Mouse (Mus musculus) brain, embryonic 18.5 days (tissue): ENCODE results near the gene Ubxn7.
"Not testable (repeated sequence)": the region's sequence is repeated elsewhere in the genome, so short reads cannot be mapped to it uniquely, and the experiment has no call there.

Source experiments
- DNase-seq: peaks from one replicate; pipeline ENCODE4 v3.0.0-alpha.2; 2012; ENCODE audit warnings: low read depth, low spot score

Gene Ubxn7

DNA sequence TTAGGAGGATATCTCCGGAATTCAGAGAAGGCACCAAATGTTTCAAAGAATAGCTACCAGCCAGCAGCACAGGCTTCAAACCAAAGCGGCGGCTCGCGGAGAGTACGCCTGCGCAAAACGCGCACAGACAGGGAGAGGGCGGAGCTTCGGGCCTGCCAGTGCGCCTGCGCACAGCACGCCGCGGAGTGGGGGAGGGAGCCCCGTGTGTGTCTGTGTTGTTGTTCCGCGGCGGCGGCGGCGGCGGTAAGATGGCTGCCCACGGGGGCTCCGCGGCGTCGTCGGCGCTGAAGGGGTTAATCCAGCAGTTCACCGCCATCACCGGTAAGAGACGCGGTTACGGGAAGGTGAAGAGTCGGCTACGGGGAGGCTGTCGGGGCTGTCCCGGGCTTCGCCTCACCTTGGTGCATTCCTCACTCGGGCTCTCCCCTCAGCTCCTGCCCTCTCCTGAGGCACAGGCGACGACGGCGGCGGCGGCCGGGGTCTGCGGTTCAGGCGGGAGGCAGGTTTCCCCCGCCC lies at the start of gene Ubxn7:
Gene Ubxn7 (plus strand): TSS at position 218 of the 516 bp plus-strand sequence.
- peak; percentile 90 for DNase-seq

DNA sequence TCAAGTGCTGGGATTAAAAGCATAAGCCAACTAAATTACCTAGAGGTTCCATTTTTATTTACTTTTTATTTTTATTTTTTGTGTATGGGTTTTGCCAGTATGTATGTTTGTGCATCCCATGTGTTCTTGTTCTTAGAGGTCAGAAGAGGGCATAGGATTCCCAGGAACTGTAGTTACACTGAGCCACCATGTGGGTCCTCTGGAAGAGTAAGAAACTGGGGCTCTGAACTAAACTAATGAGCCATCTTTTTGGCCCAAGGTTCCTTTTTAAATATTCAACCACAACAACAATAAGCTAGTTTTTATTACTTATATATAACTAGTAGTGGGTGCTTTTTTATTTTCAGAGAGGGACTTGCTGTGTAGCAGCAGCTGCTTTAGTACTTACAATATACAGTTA lies 49.4 kb upstream of the Ubxn7 start:
- no peak for DNase-seq

DNA sequence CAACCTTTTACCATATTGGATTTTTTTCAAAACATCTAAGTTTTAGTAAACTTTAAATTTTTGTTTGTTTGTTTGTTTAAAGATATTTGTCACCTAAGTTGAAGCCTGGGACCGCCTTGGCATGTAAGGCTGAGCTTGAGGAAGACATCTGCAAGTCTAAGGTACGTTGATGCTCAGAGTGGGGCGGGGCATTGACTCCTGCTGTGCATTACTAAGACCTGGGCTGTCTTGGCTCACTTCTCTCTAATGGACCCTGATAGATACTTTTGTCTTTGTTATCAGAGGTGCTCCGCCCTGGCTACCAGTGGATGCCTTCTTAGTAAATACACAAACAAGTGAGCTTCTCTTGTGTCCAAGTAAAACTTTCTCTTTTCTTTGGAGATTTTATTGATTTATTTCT lies 40.2 kb upstream of the Ubxn7 start:
- DNase-seq: no peak

DNA sequence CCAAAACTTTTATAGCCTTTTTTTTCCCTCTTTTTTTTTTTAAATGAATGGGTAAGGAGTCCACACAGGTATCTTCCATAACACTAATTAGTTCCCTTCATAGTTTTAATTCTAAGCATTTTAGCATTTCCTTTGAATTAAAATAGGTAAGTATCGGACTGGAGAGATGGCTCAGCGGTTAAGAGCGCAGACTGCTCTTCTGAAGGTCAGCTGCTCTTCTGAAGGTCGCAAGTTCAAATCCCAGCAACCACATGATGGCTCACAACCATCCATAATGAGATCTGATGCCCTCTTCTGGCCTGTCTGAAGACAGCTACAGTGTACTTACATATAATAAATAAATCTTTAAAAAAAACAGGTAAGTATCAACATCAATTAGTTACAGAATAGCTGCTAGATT lies 32.4 kb upstream of the Ubxn7 start:
- DNase-seq: not testable (repeated sequence)

DNA sequence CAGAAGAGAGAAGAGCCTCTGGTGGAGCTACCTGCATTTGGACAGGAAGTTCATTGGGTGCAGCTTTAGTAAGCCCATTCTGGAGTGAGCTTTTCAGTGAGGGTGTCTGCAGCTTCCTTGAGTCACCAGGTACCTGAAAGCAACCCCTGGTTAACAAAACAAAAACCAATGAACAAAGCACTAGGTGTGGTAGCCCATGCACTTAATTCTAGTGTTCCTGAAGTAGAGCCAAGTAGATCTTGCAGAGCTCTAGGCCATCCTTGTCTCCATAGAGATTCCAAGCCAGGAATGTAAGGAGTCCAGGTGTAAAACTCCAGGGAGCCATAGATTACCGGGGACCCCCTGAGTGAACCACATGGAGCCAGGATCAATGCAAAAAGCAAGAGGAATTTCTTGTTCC lies 29.0 kb upstream of the Ubxn7 start:
- no peak for DNase-seq

DNA sequence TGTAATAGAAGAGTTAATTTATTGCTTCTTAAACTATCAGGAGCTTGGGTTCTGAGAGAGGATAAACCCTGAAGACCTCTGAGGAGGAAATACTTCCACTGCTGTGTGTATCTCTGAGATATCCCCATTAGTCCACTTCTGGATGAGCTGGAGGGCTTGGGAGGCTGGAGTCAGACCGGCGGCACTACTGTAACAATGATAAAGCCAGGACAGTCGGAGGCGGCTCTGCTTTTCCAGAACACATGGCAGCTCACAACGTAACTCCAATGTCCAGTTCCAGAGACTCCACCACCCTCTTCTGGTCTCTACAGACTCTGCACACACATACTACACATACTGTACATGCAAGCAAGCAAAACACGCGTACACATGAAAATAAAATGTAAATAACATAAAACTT lies 28.2 kb upstream of the Ubxn7 start:
- no peak for DNase-seq

DNA sequence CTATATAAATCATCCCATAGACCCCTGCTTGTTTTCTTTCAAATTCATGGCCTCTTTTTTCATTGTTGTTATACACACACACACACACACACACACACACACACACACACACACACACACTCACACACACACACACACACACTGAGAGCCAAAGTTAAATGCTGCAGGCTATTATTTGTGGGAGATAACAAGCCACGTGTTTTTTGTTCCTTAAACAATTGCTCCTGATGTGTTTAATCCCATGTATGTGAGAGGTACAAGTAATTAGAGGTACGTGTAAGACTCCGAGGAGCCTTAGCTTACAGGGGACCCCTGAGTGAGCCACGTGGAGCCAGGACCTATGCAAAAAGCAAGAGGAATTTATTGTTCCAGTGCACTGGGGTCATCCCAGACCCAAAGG lies 20.1 kb upstream of the Ubxn7 start:
- no peak for DNase-seq

DNA sequence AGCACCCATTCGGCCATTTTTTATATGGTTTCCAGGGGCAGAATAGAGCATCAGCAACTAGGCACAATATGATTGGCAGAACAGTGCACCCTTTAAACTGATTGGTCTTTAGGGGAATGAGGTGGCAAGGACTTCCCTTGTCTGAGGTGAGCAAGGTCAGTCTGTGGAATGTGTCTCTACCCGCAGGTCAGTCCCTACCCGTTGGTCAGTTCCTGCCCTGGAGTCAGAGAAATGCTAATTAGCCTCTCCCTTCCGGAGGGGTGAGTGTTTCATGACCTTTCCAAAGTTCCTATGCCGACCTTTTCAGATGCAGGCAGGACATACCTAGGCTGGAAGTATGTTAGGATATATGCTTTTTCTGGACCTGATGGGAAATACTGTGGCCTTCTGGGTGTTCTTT lies 19.7 kb upstream of the Ubxn7 start:
- no peak for DNase-seq

DNA sequence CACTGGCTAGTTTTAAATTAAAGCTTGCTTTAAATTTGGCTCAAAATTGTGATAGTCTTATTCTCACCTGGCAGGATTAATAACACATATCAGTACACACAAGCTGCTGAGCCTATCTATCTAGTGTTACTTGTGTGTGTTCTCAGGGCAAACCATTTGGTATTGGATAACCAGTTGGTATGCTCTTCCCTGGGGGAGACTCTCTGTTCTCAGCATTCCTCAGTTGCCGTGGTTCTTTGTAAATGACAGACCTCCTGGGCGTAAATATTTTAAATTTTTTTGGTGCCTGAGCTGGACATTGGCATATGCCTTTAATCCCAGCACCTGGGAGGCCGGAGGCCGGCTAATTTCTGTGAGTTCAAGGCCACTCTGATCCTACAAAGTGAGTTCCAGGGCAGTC lies 19.2 kb upstream of the Ubxn7 start:
- no peak for DNase-seq

DNA sequence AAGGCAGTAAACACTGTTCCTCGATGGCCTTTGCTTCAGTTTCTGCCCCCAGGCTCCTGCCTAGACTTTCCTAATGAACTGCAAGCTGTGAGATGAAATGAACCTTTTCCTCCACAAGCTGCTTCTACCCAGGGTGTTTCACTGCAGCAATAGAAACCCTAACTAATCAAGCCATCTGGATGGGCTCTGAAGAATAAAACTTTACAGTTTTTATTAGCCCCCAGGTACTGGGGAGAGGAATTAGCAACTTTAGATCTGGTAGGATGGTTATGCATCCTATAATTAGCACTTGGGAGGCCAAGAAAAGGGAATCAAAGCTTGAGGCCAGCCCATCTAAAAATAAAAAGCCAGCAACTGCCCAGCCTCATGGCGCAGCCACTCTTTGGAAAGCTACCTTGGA lies 15.5 kb upstream of the Ubxn7 start:
- DNase-seq: no peak

DNA sequence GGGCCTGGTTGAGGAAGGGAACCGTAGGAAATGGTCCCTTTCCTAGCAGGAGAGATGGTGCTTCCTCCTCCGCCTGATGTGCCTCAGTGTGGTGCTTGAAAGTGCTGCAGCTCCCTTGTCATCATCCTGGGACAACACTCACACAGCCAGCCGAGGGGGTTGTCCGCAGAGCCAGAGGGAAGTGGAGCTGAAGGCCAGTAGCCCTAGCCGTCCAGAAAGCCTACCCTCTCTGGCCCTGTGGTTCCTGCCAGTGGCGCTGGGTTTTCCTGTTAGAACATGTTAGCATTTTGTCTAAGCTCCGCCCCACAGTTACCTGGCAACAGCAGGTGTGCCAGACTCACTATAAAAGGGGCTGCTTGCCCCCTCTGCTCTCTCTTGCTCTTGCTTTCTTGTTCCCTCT lies 8.1 kb upstream of the Ubxn7 start:
- DNase-seq: no peak

DNA sequence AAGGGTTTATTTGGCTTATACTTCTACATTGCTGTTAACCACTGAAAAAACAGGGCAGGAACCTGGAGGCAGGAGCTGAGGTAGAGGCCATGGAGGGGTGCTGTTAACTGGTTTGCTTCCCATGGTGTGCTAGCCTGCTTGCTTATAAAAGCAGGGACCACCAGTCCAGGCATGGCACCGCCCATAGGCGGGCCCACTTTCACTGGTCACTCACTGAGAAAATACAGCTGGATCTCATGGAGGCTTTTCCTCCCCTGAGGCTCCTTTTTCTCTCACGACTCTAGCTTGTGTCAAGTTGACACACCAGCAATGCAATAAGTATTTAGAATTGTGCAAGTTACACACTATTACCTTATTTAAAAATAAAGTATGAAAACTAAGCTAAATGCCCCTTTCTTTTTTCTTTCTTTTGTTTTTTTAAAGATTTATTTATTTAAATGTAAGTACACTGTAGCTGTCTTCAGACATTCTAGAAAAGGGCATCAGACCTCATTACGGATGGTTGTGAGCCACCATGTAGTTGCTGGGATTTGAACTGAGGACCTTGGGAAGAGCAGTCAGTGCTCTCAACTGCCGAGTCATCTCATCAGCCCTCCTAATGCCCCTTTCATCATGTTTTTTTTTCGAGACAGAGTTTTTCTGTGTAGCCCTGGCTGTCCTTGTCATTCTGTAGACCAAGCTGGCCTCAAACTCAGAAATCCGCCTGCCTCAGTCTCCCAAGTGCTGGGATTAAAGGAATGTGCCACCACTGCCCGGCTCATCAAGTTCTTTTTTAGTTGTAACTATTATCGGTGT lies 984 bp upstream of the Ubxn7 start:
- DNase-seq: no peak

DNA sequence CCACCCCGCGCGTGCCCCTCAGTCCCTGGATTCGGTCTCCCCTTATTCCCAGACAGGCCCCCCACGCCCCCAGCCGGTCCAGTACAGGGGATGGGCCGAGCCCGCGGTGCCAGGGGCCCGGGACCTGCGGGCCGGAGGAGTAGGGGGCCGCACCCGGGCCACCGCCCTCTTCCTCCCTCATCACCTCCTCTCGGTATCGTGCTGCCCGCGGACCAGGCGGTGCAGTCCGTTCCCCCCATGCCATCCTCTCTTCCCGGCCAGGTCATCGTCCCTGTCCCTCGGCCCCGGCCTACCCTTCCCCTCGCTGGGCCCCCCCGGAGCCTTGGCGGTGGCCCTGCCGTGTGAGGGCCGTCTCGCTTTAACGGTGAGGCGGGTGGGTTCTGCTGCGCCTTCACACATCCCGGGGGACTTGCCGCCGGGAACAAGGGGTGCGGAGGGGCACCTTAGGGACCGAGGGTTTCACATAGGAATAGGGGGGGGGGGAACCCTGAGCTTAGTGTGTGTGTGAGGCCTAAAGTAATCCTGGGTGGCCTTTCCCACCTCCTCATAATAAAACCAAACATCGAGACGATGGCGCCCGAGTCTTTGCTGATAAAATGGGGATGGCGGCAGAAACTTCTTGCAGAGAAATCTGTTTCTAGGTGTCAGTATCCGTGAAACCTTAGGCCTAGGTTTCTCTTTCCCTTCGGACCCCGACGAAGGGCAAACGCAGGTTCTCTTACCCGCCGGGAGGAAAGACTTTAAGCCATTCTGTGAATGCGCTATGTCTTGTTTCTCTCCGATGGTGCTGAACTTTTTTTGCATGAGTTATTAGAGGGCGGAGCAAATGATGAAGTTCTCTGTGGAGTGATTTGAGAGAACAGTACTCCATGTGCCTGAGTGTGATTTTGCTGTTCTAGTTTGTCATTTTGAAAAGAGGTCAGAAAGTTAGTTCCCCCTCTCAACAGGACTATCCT lies 777 bp downstream of the Ubxn7 start:
- DNase-seq: no peak

DNA sequence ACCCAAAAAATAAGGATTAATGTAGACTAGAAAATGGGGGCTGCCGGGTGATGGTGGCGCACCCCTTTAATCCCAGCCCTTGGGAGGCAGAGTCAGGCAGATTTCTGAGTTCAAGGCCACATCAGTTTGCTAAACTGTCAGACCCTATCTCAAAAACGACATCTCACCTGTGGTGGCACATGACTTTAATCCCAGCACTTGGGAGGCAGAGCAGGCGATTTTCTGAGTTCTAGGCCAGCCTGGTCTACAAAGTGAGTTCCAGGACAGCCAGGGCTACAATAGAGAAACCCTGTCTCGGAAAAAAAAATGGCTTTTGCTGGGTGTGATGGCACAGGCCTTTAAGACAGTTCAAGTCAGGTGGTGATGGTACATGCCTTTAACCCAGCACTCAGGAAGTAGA lies 3.1 kb downstream of the Ubxn7 start:
- no peak for DNase-seq

DNA sequence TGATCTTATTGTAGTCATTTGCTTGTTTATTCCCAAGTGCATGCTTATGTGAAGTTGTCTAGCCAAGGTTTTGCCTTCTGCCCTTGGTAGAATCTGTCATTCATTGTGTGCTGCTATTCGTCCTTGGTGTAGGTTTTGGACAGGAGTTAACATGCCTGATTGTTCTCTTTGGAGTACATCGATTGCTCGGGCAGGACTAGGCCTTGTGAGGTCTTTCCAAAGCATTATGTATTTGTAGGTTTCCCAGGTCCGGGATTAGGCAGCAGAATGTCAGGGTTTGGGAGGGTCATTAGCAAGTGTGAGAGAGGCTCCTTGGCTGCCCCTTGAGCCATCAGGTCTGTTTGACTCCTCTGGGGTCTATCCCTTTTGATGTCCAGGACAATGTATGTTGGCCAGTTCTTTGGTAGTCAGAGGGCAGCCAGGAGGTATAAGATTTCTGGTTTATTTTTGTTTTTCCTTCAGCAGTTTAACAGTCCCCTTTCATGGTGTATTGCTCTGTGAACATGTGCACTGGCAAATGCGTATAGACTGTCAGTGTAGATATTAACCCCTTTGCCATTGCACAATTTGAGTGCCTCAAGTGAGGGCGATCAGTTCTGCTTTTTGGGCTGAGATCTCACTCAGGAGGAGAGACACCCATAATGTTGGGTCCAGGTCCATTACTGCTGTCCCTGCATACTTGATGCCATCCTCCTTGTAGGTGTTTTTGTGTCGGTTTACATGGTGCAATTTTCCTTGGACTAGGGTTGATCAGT lies 4.1 kb downstream of the Ubxn7 start:
- no peak for DNase-seq

DNA sequence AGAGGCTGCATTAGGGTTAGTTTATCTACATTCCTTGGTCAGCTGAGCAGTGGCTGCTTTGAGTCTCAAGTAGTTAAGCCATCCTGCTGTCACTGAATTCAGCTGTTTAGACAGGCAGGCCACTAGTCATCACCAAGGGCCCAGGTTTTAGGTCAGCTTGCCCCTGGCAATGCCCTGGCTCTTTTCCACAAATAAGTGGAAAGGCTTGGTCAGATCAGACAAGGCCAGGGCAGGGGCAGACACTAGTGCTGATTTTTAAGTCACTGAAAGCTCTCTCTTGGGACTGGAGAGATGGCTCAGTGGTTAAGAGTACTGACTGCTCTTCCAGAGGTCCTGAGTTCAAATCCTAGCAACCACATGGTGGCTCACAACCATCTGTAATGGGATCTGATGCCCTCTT lies 4.9 kb downstream of the Ubxn7 start:
- DNase-seq: no peak

DNA sequence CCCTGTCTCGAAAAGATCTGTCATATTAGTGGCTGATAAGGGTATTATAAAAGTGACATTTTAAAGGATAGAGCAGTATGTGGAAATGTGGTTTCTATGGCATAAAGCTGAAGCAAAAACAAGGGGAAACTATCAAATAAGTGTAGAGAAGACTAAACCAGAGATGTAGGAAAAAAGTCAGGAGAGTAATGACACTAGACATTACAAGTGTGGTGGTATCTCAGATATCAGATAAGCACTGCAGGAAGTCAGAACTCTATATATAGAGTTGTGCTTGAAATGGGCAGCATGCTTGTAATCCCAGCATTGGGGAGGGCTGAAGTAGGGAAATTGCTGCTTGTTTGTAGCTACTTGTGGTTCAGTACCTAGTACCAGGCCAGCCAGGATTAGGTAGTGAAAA lies 8.4 kb downstream of the Ubxn7 start:
- DNase-seq: no peak

DNA sequence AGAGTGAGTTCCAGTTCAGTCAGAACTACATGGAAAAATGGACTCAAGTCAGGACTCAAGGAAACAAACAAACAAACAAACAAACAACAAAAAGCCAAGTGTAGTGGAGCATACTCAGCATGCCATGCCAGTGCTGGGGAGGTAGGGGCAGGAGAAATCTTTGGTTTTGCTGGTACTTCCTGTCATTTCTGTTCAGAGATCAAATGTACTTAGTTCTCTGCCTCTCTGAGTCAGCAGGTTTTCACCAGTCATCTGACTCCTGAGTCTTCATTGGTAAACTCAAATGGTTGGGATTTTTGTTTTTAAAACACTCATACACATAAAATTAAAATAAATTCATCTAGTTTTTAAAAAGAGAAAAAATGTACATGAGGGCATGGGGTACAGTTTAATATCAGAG lies 13.5 kb downstream of the Ubxn7 start:
- no peak for DNase-seq

DNA sequence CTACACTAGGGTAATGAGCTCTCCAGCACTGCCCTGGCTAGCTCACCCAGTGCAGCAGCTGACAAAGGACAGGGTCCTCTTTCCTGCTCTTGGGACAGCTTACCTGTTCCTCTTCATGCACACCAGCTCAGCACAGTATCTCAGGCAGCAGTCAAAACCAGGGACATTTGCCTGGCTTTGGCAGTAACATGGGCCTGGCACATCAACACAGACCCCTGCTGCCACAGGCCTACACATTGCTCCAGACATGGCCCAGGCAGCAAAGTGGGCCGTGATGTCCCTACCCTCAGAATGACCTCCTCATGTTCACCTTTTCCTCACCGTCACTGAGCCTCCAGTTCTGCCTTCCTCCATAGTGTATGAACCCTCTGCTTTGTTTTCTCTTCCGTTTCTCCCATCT lies 18.7 kb downstream of the Ubxn7 start:
- DNase-seq: no peak

DNA sequence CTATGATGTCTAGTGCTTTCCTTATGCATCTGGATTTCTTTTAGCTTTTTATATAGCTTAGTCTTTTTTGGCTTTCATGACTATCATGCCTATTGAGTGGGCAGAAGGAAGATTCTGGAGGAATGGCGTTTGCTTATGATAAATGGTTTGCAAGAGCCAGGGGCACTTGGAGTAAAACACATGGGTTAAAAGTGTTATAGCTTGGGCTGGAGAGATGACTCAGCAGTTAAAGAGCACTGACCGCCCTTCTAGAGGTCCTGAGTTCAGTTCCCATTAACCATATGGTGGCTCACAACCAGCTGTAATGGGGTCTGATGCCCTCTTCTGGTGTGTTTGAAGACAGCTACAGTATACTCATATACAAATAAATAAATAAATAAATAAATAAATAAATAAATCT lies 31.5 kb downstream of the Ubxn7 start:
- DNase-seq: no peak

DNA sequence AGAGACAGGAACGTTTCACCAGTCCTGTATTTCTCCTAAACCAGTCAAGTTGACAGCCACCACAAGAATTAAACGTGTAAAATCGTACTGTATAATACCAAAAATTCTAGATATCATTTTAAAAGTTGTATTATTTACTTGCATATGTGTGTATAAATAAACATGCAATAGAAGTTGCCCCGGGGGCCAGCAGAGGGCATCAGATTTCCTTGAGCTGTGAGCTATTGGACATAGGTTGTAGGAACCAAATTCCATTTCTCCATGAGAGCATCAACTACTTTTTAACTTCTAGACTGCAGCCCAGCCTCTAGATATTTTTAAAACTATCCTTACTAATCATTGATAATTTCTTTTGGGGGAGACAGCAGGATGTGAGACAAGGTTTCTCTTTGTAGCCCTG lies 39.3 kb downstream of the Ubxn7 start:
- DNase-seq: no peak

DNA sequence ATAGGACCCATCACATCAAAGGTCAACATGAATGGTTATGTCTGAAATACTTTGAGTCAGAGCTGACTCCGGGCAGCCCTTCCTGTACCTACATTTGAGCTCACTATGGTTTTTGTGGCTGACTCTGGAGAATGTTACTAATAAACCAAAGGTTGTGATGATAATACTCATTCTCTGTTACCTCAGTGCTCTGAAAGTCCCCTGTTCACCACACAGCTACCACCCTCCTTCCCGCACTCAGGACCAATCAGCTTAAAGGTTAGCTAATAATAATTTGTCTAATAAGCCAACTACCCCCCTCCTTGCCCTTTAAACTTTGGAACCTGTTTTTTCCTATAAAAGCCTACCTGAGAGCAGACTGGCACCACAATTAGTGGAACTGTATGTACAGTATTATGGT lies 47.5 kb downstream of the Ubxn7 start:
- DNase-seq: no peak
